Mouse (Mus musculus): ENCODE results near the gene Tmem97.

DNA sequence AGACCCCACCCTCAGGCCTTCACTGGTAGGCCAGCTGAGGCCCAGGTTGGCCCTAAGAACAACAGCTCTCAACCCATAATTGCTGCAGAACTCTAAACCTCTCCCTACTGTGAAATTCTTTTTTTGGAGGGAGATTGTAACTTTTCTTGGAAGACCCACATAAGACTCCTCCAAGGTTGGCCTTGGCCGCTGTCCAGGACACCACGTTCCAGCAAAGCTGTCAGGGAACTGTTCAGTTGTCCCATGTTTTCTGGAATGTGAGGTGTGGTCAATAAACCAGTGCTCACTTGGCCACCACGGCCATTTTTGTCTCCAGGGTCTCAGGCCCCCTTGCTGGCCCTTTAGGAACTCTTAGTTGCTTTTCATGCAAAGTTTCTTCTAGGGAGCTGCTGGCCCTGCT, 28.7 kb downstream of the Tmem97 start:
- TF ChIP-seq CTCF (IDR thresholded peaks at IDR 0.05; ENCODE audit: borderline replicate concordance, control insufficient read depth, extremely low read depth, insufficient read depth, low read length, poor library complexity) (no peak), POLR2A (IDR thresholded peaks at IDR 0.05; ENCODE audit: control insufficient read depth, extremely low read depth, insufficient read depth, low read length, poor library complexity) (no peak)
